Mouse (Mus musculus): Measurements from ENCODE around the gene Gper1.

Gene Gper1

GRCm38 (mm10) chr5:139445258-139445657, 22.3 kb downstream of the Gper1 start:
- peak; percentile 35 for DNase-seq (ENCODE audit: low spot score)

- DNase-seq (ENCODE audit: low spot score): no peak
Measured at GRCm38 (mm10) chr5:139448025-139448424, 25.1 kb downstream of the Gper1 start.

- DNase-seq (ENCODE audit: low spot score): no peak
Measured at GRCm38 (mm10) chr5:139449161-139449791, 26.3 kb downstream of the Gper1 start.

GRCm38 (mm10) chr5:139449926-139450325, 27.0 kb downstream of the Gper1 start:
- no peak for DNase-seq (ENCODE audit: low spot score)

GRCm38 (mm10) chr5:139453031-139453430, 30.1 kb downstream of the Gper1 start:
- no peak for DNase-seq (ENCODE audit: low spot score)

- DNase-seq (ENCODE audit: low spot score): no peak
Measured at GRCm38 (mm10) chr5:139455166-139455565, 32.2 kb downstream of the Gper1 start.

GRCm38 (mm10) chr5:139457241-139457640, 34.3 kb downstream of the Gper1 start:
- no peak for DNase-seq (ENCODE audit: low spot score)

- DNase-seq (ENCODE audit: low spot score): no peak
Measured at GRCm38 (mm10) chr5:139459938-139460337, 37.0 kb downstream of the Gper1 start.

GRCm38 (mm10) chr5:139460384-139461067, 37.6 kb downstream of the Gper1 start, which contains the start of gene 3110082I17Rik:
Gene 3110082I17Rik, minus strand, starts transcription at chr5:139460527.
- peak; percentile 98 for DNase-seq (ENCODE audit: low spot score)

GRCm38 (mm10) chr5:139464874-139465273, 41.9 kb downstream of the Gper1 start:
- DNase-seq (ENCODE audit: low spot score): no peak

GRCm38 (mm10) chr5:139466373-139466772, 43.4 kb downstream of the Gper1 start:
- DNase-seq (ENCODE audit: low spot score): no peak

- no peak for DNase-seq (ENCODE audit: low spot score)
Measured at GRCm38 (mm10) chr5:139466801-139467200, 43.9 kb downstream of the Gper1 start.

GRCm38 (mm10) chr5:139467998-139468397, 45.0 kb downstream of the Gper1 start:
- peak; percentile 22 for DNase-seq (ENCODE audit: low spot score)

- DNase-seq (ENCODE audit: low spot score): no peak
Measured at GRCm38 (mm10) chr5:139474741-139475140, 51.8 kb downstream of the Gper1 start.

Data from ovary, postnatal 36 days (tissue).